Mouse (Mus musculus) heart, embryonic 16.5 days (tissue): ENCODE measurements around the gene Adig. TPM values are rescaled to one million over a fixed set of nuclear protein-coding genes. Genes with fewer than 3 reads are reported as not detected.

Source experiments
- ATAC-seq: fragments of 200-750 bp; cut with Nextera tagmentation; replicated peaks from 2 replicates; pipeline ENCODE4 v1.8.0; 2017; ENCODE audit warnings: moderate number of reproducible peaks; ENCODE audit not compliant: insufficient read depth, low FRiP score; ENCODE audit errors: extremely low read depth
- H3K27ac ChIP-seq: fragments of 300-500 bp; sonication (generic); 2 replicates; pipeline ENCODE4 v1.5.1; 2014; ENCODE audit warnings: mild to moderate bottlenecking, low read length, control low read depth, moderate library complexity
- H3K27me3 ChIP-seq: fragments of 300-500 bp; sonication (generic); 2 replicates; pipeline ENCODE4 v1.6.1; 2014; ENCODE audit warnings: low read length, mixed read lengths; ENCODE audit not compliant: control insufficient read depth, insufficient read depth
- H3K36me3 ChIP-seq: fragments of 300-500 bp; sonication (generic); 2 replicates; pipeline ENCODE4 v1.6.1; 2014; ENCODE audit not compliant: control insufficient read depth, insufficient read depth
- H3K4me1 ChIP-seq: fragments of 300-500 bp; sonication (generic); 2 replicates; pipeline ENCODE4 v1.6.1; 2014; ENCODE audit warnings: low read length, mixed read lengths; ENCODE audit not compliant: control insufficient read depth, insufficient read depth
- H3K4me2 ChIP-seq: fragments of 300-500 bp; sonication (generic); 2 replicates; pipeline ENCODE4 v1.6.1; 2014; ENCODE audit warnings: low read depth, mild to moderate bottlenecking, control low read depth, low read length
- H3K4me3 ChIP-seq: fragments of 300-500 bp; sonication (generic); 2 replicates; pipeline ENCODE4 v1.5.1; 2014; ENCODE audit warnings: mild to moderate bottlenecking, control low read depth, low read length
- H3K9ac ChIP-seq: fragments of 300-500 bp; sonication (generic); 2 replicates; pipeline ENCODE4 v1.6.1; 2014; ENCODE audit warnings: low read length, control low read depth
- H3K9me3 ChIP-seq: fragments of 300-500 bp; sonication (generic); replicated peaks from 2 replicates; pipeline ENCODE4 v1.6.1; 2016; ENCODE audit warnings: low read length; ENCODE audit not compliant: control insufficient read depth
- WGBS: fragments of 180-500 bp; shearing (Covaris S2); extraction: QIAGEN DNeasy Blood & Tissue Kit; methylation state at CpG from one replicate; pipeline ENCODE4 v1.1.7; 2014; 5-methylcytosine and 5-hydroxymethylcytosine counted together
- polyA plus RNA-seq: library from polyadenylated mRNA; unstranded; fragments of >200 nt; fragmentation: Nextera tagmentation; extraction: Ambion mirVana; gene quantifications from 2 replicates; pipeline ENCODE4 v1.2.1, GENCODE M21; 2015

Adig gene
- polyA plus RNA-seq, 1 experiment from 2014 or later: not detected

GRCm38 (mm10) chr2:158506475-158506874 lies 4.1 kb downstream of the Adig start:
- H3K9ac ChIP-seq: no peak overlapping the region
- H3K4me3 ChIP-seq: no peak overlapping the region
- H3K27ac ChIP-seq: no peak overlapping the region
- no peaks in the 10 kb centered on the region for H3K4me1 ChIP-seq
- ATAC-seq: no peak
- no peaks in the 10 kb centered on the region for H3K9me3 ChIP-seq
- H3K36me3 ChIP-seq: no peaks in the 10 kb centered on the region
- 69% methylated on average over 5 of the region's 5 CpGs for WGBS
- H3K27me3 ChIP-seq: no peaks in the 10 kb centered on the region
- no peak overlapping the region for H3K4me2 ChIP-seq

GRCm38 (mm10) chr2:158507046-158507445 lies 4.6 kb downstream of the Adig start:
- 88% methylated on average over 10 of the region's 10 CpGs for whole genome bisulfite sequencing
- Histone ChIP-seq H3K9ac (no peak overlapping the region), H3K36me3 (no peaks in the 10 kb centered on the region), H3K4me1 (no peaks in the 10 kb centered on the region), H3K9me3 (no peaks in the 10 kb centered on the region), H3K4me3 (no peak overlapping the region), H3K4me2 (no peak overlapping the region), H3K27me3 (no peaks in the 10 kb centered on the region), H3K27ac (no peak overlapping the region)
- no peak for ATAC-seq

GRCm38 (mm10) chr2:158510665-158511064 lies 8.3 kb downstream of the Adig start:
- Histone ChIP-seq H3K36me3 (no peaks in the 10 kb centered on the region), H3K27ac (no peak overlapping the region), H3K9me3 (no peaks in the 10 kb centered on the region), H3K4me1 (no peaks in the 10 kb centered on the region), H3K4me3 (no peak overlapping the region), H3K9ac (no peak overlapping the region), H3K27me3 (no peaks in the 10 kb centered on the region), H3K4me2 (no peak overlapping the region)
- no peak; the same call in 1 of the 2 replicates for ATAC-seq
- WGBS: 36% methylated on average over 6 of the region's 6 CpGs

- H3K4me2 ChIP-seq: no peak within 1 kb of the TSS
- no peaks in the 10 kb centered on the region for H3K36me3 ChIP-seq
- 79% methylated on average over 10 of the region's 10 CpGs for WGBS
- no peak within 1 kb of the TSS for H3K4me3 ChIP-seq
- no peak for ATAC-seq
- no peaks in the 10 kb centered on the region for H3K9me3 ChIP-seq
- H3K27me3 ChIP-seq: no peaks in the 10 kb centered on the region
- no peak within 1 kb of the TSS for H3K9ac ChIP-seq
- H3K4me1 ChIP-seq: no peaks in the 10 kb centered on the region
- no peak within 1 kb of the TSS for H3K27ac ChIP-seq
Observed at GRCm38 (mm10) chr2:158512528-158512927, 10.1 kb downstream of the Adig start, which contains the start of gene Arhgap40. Arhgap40 (plus strand) TSS chr2:158512796.

GRCm38 (mm10) chr2:158513821-158514336 lies 11.5 kb downstream of the Adig start:
- no peak for ATAC-seq
- H3K9me3 ChIP-seq: no peaks in the 10 kb centered on the region
- no peaks in the 10 kb centered on the region for H3K36me3 ChIP-seq
- H3K9ac ChIP-seq: no peak overlapping the region
- no peaks in the 10 kb centered on the region for H3K27me3 ChIP-seq
- H3K4me3 ChIP-seq: no peak overlapping the region
- H3K4me2 ChIP-seq: no peak overlapping the region
- 84% methylated on average over 12 of the region's 12 CpGs for WGBS
- no peak overlapping the region for H3K27ac ChIP-seq
- H3K4me1 ChIP-seq: no peaks in the 10 kb centered on the region; the same call in 1 of the 2 replicates

GRCm38 (mm10) chr2:158518583-158518982 lies 16.2 kb downstream of the Adig start:
- H3K4me3 ChIP-seq: no peak overlapping the region
- no peaks in the 10 kb centered on the region for H3K27me3 ChIP-seq
- H3K4me1 ChIP-seq: peaks cover 7% of the 10 kb centered on the region; the same call in 1 of the 2 replicates
- no peak overlapping the region for H3K4me2 ChIP-seq
- no peaks in the 10 kb centered on the region for H3K36me3 ChIP-seq
- no peak overlapping the region for H3K9ac ChIP-seq
- WGBS: 39% methylated on average over 6 of the region's 6 CpGs
- no peaks in the 10 kb centered on the region for H3K9me3 ChIP-seq
- H3K27ac ChIP-seq: no peak overlapping the region
- no peak for ATAC-seq

- H3K9me3 ChIP-seq: no peaks in the 10 kb centered on the region
- no peak overlapping the region for H3K9ac ChIP-seq
- H3K4me2 ChIP-seq: no peak overlapping the region
- H3K27ac ChIP-seq: no peak overlapping the region
- ATAC-seq: no peak
- H3K36me3 ChIP-seq: no peaks in the 10 kb centered on the region
- H3K4me1 ChIP-seq: peaks cover 7% of the 10 kb centered on the region; the same call in 1 of the 2 replicates
- 53% methylated on average over 11 of the region's 11 CpGs for WGBS
- no peaks in the 10 kb centered on the region for H3K27me3 ChIP-seq
- H3K4me3 ChIP-seq: no peak overlapping the region
Observed at GRCm38 (mm10) chr2:158519071-158519470, 16.7 kb downstream of the Adig start.

GRCm38 (mm10) chr2:158519800-158520199 lies 17.4 kb downstream of the Adig start:
- no peaks in the 10 kb centered on the region for H3K36me3 ChIP-seq
- H3K9me3 ChIP-seq: no peaks in the 10 kb centered on the region
- H3K27me3 ChIP-seq: no peaks in the 10 kb centered on the region
- H3K4me2 ChIP-seq: no peak overlapping the region
- H3K4me1 ChIP-seq: peaks cover 7% of the 10 kb centered on the region; the same call in 1 of the 2 replicates
- no peak overlapping the region for H3K4me3 ChIP-seq
- no peak overlapping the region for H3K9ac ChIP-seq
- whole genome bisulfite sequencing: 71% methylated on average over 6 of the region's 6 CpGs
- ATAC-seq: no peak
- H3K27ac ChIP-seq: no peak overlapping the region

- 55% methylated on average over 8 of the region's 8 CpGs for WGBS
- no peaks in the 10 kb centered on the region for H3K9me3 ChIP-seq
Observed at GRCm38 (mm10) chr2:158523060-158523459, 20.6 kb downstream of the Adig start.

More at GRCm38 (mm10) chr2:158523060-158523459, 20.6 kb downstream of the Adig start:
- Histone ChIP-seq H3K27me3 (no peaks in the 10 kb centered on the region), H3K4me2 (no peak overlapping the region), H3K4me1 (peaks cover 8% of the 10 kb centered on the region; the same call in 1 of the 2 replicates), H3K4me3 (no peak overlapping the region), H3K36me3 (no peaks in the 10 kb centered on the region), H3K27ac (no peak overlapping the region), H3K9ac (peak overlapping the region; percentile 26; the same call in 1 of the 2 replicates)
- no peak; the same call in 1 of the 2 replicates for ATAC-seq
